Comparison of ENCODE assay signal across 9 mouse cellular contexts in genomic region chr7:141229702-141230101, GRCm38 (mm10). TPM values are rescaled to one million over a fixed set of nuclear protein-coding genes. Genes with fewer than 3 reads are reported as not detected.
A peak's percentile ranks its signal among the peaks of the same experiment; 100 is the strongest.
DNase-seq lines count a peak whose midpoint lies in the region; ATAC-seq and TF ChIP-seq lines count a peak whose summit lies in the region.
"Had no signal": no experiment of that assay in that cellular context is flagged by ENCODE, and none has a peak within 500 bp of the region (broad histone marks: within the 10 kb centered on the region; RNA-seq: fewer than 3 reads in every experiment).

No protein-coding gene starts in this region.

- TF ChIP-seq CTCF in kidney, postnatal 0 days (IDR thresholded peaks at IDR 0.05; ENCODE audit: low read depth) = no peak

- H3K27me3 ChIP-seq in kidney, postnatal 0 days (ENCODE audit: insufficient read depth, low read length) = no peaks in the 10 kb centered on the region
- no peaks in the 10 kb centered on the region for H3K27me3 ChIP-seq in embryonic facial prominence, embryonic 11.5 days (ENCODE audit: control insufficient read depth, insufficient read depth, low read length)
- no peaks in the 10 kb centered on the region for H3K27me3 ChIP-seq in hindbrain, embryonic 16.5 days (replicated peaks; ENCODE audit: control insufficient read depth, insufficient read depth, low read length)
- no peaks in the 10 kb centered on the region for H3K27me3 ChIP-seq in midbrain, embryonic 16.5 days (ENCODE audit: control insufficient read depth, insufficient read depth, low read depth, low read length)

- H3K36me3 ChIP-seq in kidney, postnatal 0 days (ENCODE audit: insufficient read depth, low read length) = peaks cover 24% of the 10 kb centered on the region
- H3K36me3 ChIP-seq in embryonic facial prominence, embryonic 11.5 days (replicated peaks; ENCODE audit: control insufficient read depth, insufficient read depth, low read depth, low read length) = peaks cover 11% of the 10 kb centered on the region
- H3K36me3 ChIP-seq in hindbrain, embryonic 16.5 days (ENCODE audit: control insufficient read depth, insufficient read depth, low read length) = peaks cover 25% of the 10 kb centered on the region
- H3K36me3 ChIP-seq in midbrain, embryonic 16.5 days (ENCODE audit: control insufficient read depth, insufficient read depth, low read length) = peaks cover 14% of the 10 kb centered on the region

- WGBS in kidney, postnatal 0 days = 41% methylated on average over 6 of the region's 6 CpGs
- 50% methylated on average over 6 of the region's 6 CpGs for WGBS in embryonic facial prominence, embryonic 11.5 days
- 59% methylated on average over 6 of the region's 6 CpGs for WGBS in hindbrain, embryonic 16.5 days
- 65% methylated on average over 6 of the region's 6 CpGs for WGBS in midbrain, embryonic 16.5 days

- H3K4me2 ChIP-seq in kidney, postnatal 0 days (ENCODE audit: low read length) = peak overlapping the region; percentile 68
- H3K4me2 ChIP-seq in embryonic facial prominence, embryonic 11.5 days (ENCODE audit: low read depth, low read length) = peak overlapping the region; percentile 89
- peak overlapping the region; percentile 85 for H3K4me2 ChIP-seq in hindbrain, embryonic 16.5 days (ENCODE audit: low read length)
- H3K4me2 ChIP-seq in midbrain, embryonic 16.5 days (ENCODE audit: low read length) = peak overlapping the region; percentile 94

- H3K4me1 ChIP-seq in kidney, postnatal 0 days (replicated peaks; ENCODE audit: insufficient read depth, low read length) = 0 out of 2 replicates have a peak, but pooled peaks cover 11% of the 10 kb centered on the region
- no peaks in the 10 kb centered on the region for H3K4me1 ChIP-seq in embryonic facial prominence, embryonic 11.5 days (ENCODE audit: control insufficient read depth, insufficient read depth, low read length)
- H3K4me1 ChIP-seq in hindbrain, embryonic 16.5 days (ENCODE audit: control insufficient read depth, insufficient read depth, low read depth, low read length) = peaks cover 18% of the 10 kb centered on the region
- H3K4me1 ChIP-seq in midbrain, embryonic 16.5 days (ENCODE audit: control insufficient read depth, insufficient read depth, low read length) = peaks cover 21% of the 10 kb centered on the region

- H3K27ac ChIP-seq in kidney, postnatal 0 days = no peak overlapping the region
- H3K27ac ChIP-seq in embryonic facial prominence, embryonic 11.5 days (replicated peaks; ENCODE audit: low read depth, low read length) = no peak overlapping the region
- H3K27ac ChIP-seq in hindbrain, embryonic 16.5 days (ENCODE audit: low read depth, low read length) = no peak overlapping the region
- no peak overlapping the region for H3K27ac ChIP-seq in midbrain, embryonic 16.5 days (ENCODE audit: low read length)

- peak overlapping the region; percentile 99 for H3K9ac ChIP-seq in kidney, postnatal 0 days (ENCODE audit: low read depth, low read length)
- peak overlapping the region; percentile 98 for H3K9ac ChIP-seq in embryonic facial prominence, embryonic 11.5 days (replicated peaks; ENCODE audit: low read length)
- H3K9ac ChIP-seq in hindbrain, embryonic 16.5 days (ENCODE audit: low read depth, low read length) = peak overlapping the region; percentile 95; the same call in 1 of the 2 replicates
- H3K9ac ChIP-seq in midbrain, embryonic 16.5 days (ENCODE audit: low read depth, low read length) = peak overlapping the region; percentile 90; the same call in 1 of the 2 replicates

- no peak for DNase-seq in kidney, postnatal 0 days (ENCODE audit: low spot score)
- DNase-seq in kidney, postnatal 14 days = no peak
- DNase-seq in embryonic facial prominence, embryonic 11.5 days (ENCODE audit: low spot score) = no peak
- DNase-seq in cerebellum, adult 8-10 months = no peak
- DNase-seq in embryo, embryonic 9.5 days (ENCODE audit: extremely low spot score) = no peak
- no peak for DNase-seq in frontal cortex, postnatal 36 days (ENCODE audit: low spot score in 2 of 2)
- DNase-seq: right cerebral cortex, postnatal 25 days had no signal

- no peaks in the 10 kb centered on the region for H3K9me3 ChIP-seq in kidney, postnatal 0 days (replicated peaks; ENCODE audit: low read length)
- H3K9me3 ChIP-seq in embryonic facial prominence, embryonic 11.5 days (replicated peaks; ENCODE audit: control insufficient read depth, low read length) = no peaks in the 10 kb centered on the region
- no peaks in the 10 kb centered on the region for H3K9me3 ChIP-seq in hindbrain, embryonic 16.5 days (ENCODE audit: control insufficient read depth, low read length)
- H3K9me3 ChIP-seq in midbrain, embryonic 16.5 days (replicated peaks; ENCODE audit: control insufficient read depth, low read length, poor library complexity, severe bottlenecking) = no peaks in the 10 kb centered on the region

- H3K4me3 ChIP-seq in kidney, postnatal 0 days (replicated peaks; ENCODE audit: low read depth, low read length) = peak overlapping the region; percentile 99
- peak overlapping the region; percentile 100 for H3K4me3 ChIP-seq in embryonic facial prominence, embryonic 11.5 days (ENCODE audit: low read depth, low read length)
- peak overlapping the region; percentile 74 for H3K4me3 ChIP-seq in hindbrain, embryonic 16.5 days (ENCODE audit: low read length)
- peak overlapping the region; percentile 100 for H3K4me3 ChIP-seq in midbrain, embryonic 16.5 days (ENCODE audit: low read depth, low read length)

- no peak for ATAC-seq in kidney, postnatal 0 days (replicated peaks; ENCODE audit: low FRiP score, low read depth)
- no peak for ATAC-seq in embryonic facial prominence, embryonic 11.5 days (replicated peaks; ENCODE audit: insufficient number of reproducible peaks, low FRiP score, low TSS enrichment, low read depth)
- ATAC-seq in hindbrain, embryonic 16.5 days = no peak
- no peak for ATAC-seq in midbrain, embryonic 16.5 days

RNA-seq across cellular contexts. Expression of gene Phrf1, which starts 1.1 kb away (rescaled TPM):
- 37.2 and 39.8 TPM in 2 replicates for polyA plus RNA-seq in kidney, postnatal 0 days (2015; fragmentation: Nextera tagmentation; extraction: Ambion mirVana)
- 63.4 and 76.7 TPM in 2 replicates for polyA plus RNA-seq in embryonic facial prominence, embryonic 11.5 days (2014; fragmentation: Nextera tagmentation; extraction: Ambion mirVana)
- polyA plus RNA-seq in hindbrain, embryonic 16.5 days (2015; fragmentation: Nextera tagmentation; extraction: Ambion mirVana) = 57.1 and 67.4 TPM in 2 replicates
- 68.0 and 72.3 TPM in 2 replicates for polyA plus RNA-seq in midbrain, embryonic 16.5 days (2015; fragmentation: Nextera tagmentation; extraction: Ambion mirVana)

RNA-seq across cellular contexts. Expression of gene Rassf7, which starts 14.0 kb away (rescaled TPM):
- polyA plus RNA-seq in kidney, postnatal 0 days (2015; fragmentation: Nextera tagmentation; extraction: Ambion mirVana) = 61.5 and 62.5 TPM in 2 replicates
- 33.0 and 34.5 TPM in 2 replicates for polyA plus RNA-seq in embryonic facial prominence, embryonic 11.5 days (2014; fragmentation: Nextera tagmentation; extraction: Ambion mirVana)
- 22.8 and 25.9 TPM in 2 replicates for polyA plus RNA-seq in hindbrain, embryonic 16.5 days (2015; fragmentation: Nextera tagmentation; extraction: Ambion mirVana)
- polyA plus RNA-seq in midbrain, embryonic 16.5 days (2015; fragmentation: Nextera tagmentation; extraction: Ambion mirVana) = 19.8 and 21.2 TPM in 2 replicates

RNA-seq across cellular contexts. Expression of gene Lmntd2, which starts 15.8 kb away (rescaled TPM):
- polyA plus RNA-seq in kidney, postnatal 0 days (2015; fragmentation: Nextera tagmentation; extraction: Ambion mirVana) = 2.6 and 2.9 TPM in 2 replicates
- 2.5 and 2.6 TPM in 2 replicates for polyA plus RNA-seq in embryonic facial prominence, embryonic 11.5 days (2014; fragmentation: Nextera tagmentation; extraction: Ambion mirVana)
- polyA plus RNA-seq in hindbrain, embryonic 16.5 days (2015; fragmentation: Nextera tagmentation; extraction: Ambion mirVana) = 0.35 and 0.89 TPM in 2 replicates
- polyA plus RNA-seq in midbrain, embryonic 16.5 days (2015; fragmentation: Nextera tagmentation; extraction: Ambion mirVana) = 0.23 and 0.81 TPM in 2 replicates

RNA-seq across cellular contexts. Expression of gene Lrrc56, which starts 35.7 kb away (rescaled TPM):
- polyA plus RNA-seq in kidney, postnatal 0 days (2015; fragmentation: Nextera tagmentation; extraction: Ambion mirVana) = 9.9 and 10.8 TPM in 2 replicates
- 8.2 and 8.7 TPM in 2 replicates for polyA plus RNA-seq in embryonic facial prominence, embryonic 11.5 days (2014; fragmentation: Nextera tagmentation; extraction: Ambion mirVana)
- polyA plus RNA-seq in hindbrain, embryonic 16.5 days (2015; fragmentation: Nextera tagmentation; extraction: Ambion mirVana) = 10.1 and 10.4 TPM in 2 replicates
- polyA plus RNA-seq in midbrain, embryonic 16.5 days (2015; fragmentation: Nextera tagmentation; extraction: Ambion mirVana) = 11.5 and 12.7 TPM in 2 replicates

RNA-seq across cellular contexts. Expression of gene Hras, which starts 35.9 kb away (rescaled TPM):
- polyA plus RNA-seq in kidney, postnatal 0 days (2015; fragmentation: Nextera tagmentation; extraction: Ambion mirVana) = 91.5 and 95.5 TPM in 2 replicates
- polyA plus RNA-seq in embryonic facial prominence, embryonic 11.5 days (2014; fragmentation: Nextera tagmentation; extraction: Ambion mirVana) = 91.4 and 91.7 TPM in 2 replicates
- 93.2 and 132 TPM in 2 replicates for polyA plus RNA-seq in hindbrain, embryonic 16.5 days (2015; fragmentation: Nextera tagmentation; extraction: Ambion mirVana)
- polyA plus RNA-seq in midbrain, embryonic 16.5 days (2015; fragmentation: Nextera tagmentation; extraction: Ambion mirVana) = 139 and 144 TPM in 2 replicates
